In the genomic region with DNA sequence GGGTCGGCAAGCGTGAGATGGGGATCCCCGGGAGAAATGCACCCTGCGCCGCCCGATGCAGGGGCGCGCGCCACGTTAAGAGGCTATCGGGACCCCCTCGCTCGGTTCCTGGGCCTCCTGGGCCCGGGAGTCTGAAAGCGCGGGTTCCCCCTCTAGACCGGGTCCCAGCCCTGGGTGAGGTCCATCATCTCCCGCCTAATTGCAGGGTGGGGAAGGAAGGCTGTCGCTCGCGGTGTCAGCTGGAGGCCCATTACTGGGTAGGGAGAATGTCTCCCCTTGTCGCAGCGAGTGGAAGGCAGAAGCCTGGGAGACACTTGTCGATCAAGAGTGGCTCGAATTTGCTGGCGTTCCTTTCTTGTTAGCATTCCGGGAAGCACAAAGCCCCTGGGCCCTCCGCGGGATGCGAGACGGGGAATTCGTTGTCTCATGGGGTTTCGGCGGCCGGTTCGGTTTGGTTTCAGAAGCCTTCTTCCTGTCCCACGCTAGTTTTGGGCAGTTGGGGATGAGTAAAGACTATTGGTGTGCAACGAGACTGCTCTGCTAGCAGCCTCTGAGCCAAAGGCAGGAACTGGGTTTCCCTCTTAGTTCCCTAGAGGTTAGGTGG, we compare ENCODE assay signal across 1 mouse cellular context.
A peak's percentile ranks its signal among the peaks of the same experiment; 100 is the strongest.
TF ChIP-seq lines count a peak whose summit lies in the region.

No protein-coding gene starts in this region.

TF ChIP-seq in CH12.LX, 34 proteins besides CTCF, POLR2A, EP300 and RAD21 (continued from another document):
- TF ChIP-seq E2F4 (IDR thresholded peaks at IDR 0.05; ENCODE audit: insufficient replicate concordance, low read depth, low read length) (no peak), MAFK (IDR thresholded peaks at IDR 0.05; ENCODE audit: insufficient replicate concordance, low read length) (0 out of 2 replicates have a peak, but pooled peaks have one; percentile 14), CHD1 (IDR thresholded peaks at IDR 0.05; ENCODE audit: low read depth, low read length) (0 out of 2 replicates have a peak, but pooled peaks have one; percentile 4), SIN3A (IDR thresholded peaks at IDR 0.05; ENCODE audit: low read length) (no peak; the same call in 1 of the 2 replicates), HCFC1 (IDR thresholded peaks at IDR 0.05; ENCODE audit: low read depth, low read length) (no peak; the same call in 1 of the 2 replicates), CHD2 (IDR thresholded peaks at IDR 0.05; ENCODE audit: low read length) (0 out of 2 replicates have a peak, but pooled peaks have one; percentile 19), MEF2A (IDR thresholded peaks at IDR 0.05; ENCODE audit: borderline replicate concordance, low read depth, low read length) (peak; percentile 28; the same call in 1 of the 2 replicates), KAT2A (IDR thresholded peaks at IDR 0.05; ENCODE audit: insufficient replicate concordance, low read length) (0 out of 2 replicates have a peak, but pooled peaks have one; percentile 22), RCOR1 (conservative IDR thresholded peaks at IDR 0.05; ENCODE audit: low read depth, low read length) (no peak), IRF4 (IDR thresholded peaks at IDR 0.05; ENCODE audit: low read depth, low read length) (peak; percentile 62; the same call in 1 of the 2 replicates), USF2 (conservative IDR thresholded peaks at IDR 0.05; ENCODE audit: low read depth, low read length) (no peak), JUN (IDR thresholded peaks at IDR 0.05; ENCODE audit: insufficient read depth, low read depth, low read length) (no peak), ZKSCAN1 (IDR thresholded peaks at IDR 0.05; ENCODE audit: borderline replicate concordance, low read depth, low read length) (no peak), MXI1 (IDR thresholded peaks at IDR 0.05; ENCODE audit: low read depth, low read length) (no peak), PAX5 (IDR thresholded peaks at IDR 0.05; ENCODE audit: low read length) (no peak)
TF ChIP-seq in CH12.LX: peak in this region for 9.
